ENCODE assay signal across 8 mouse cellular contexts in genomic region chr3:28780994-28781393, GRCm38 (mm10). TPM values are rescaled to one million over a fixed set of nuclear protein-coding genes. Genes with fewer than 3 reads are reported as not detected.
DNase-seq lines count a peak whose midpoint lies in the region; ATAC-seq lines count a peak whose summit lies in the region.

Gene Eif5a2, plus strand, starts transcription at chr3:28781276.

- H3K4me3 ChIP-seq in megakaryocyte, embryonic 14.5 days (replicated peaks), result peak within 1 kb of the TSS; percentile 95

- H3K36me3 ChIP-seq in megakaryocyte, embryonic 14.5 days (replicated peaks; ENCODE audit: low read length), result peaks cover 10% of the 10 kb centered on the region

- H3K27me3 ChIP-seq in megakaryocyte, embryonic 14.5 days (replicated peaks), result peaks cover 3% of the 10 kb centered on the region

- peak; percentile 94 for DNase-seq in adrenal gland, adult 2 months
- DNase-seq in embryo, embryonic 11 days, result peak; percentile 97
- DNase-seq in gastrocnemius, postnatal 25 days, result peak; percentile 92
- peak; percentile 84 to 94 for DNase-seq in left cerebral cortex, adult 9 months (ENCODE audit: low spot score in 2 of 2)
- DNase-seq in right cerebral cortex, adult 2 months (ENCODE audit: low spot score in 2 of 2), result peak; percentile 91 to 92
- DNase-seq in urinary bladder, postnatal 10 days (ENCODE audit: low spot score), result peak; percentile 61

- peak; percentile 97 for ATAC-seq in inflammation-experienced regulatory T-cells, adult 6 months

- H3K4me1 ChIP-seq in megakaryocyte, embryonic 14.5 days, result peaks cover 34% of the 10 kb centered on the region

- no peaks in the 10 kb centered on the region for H3K9me3 ChIP-seq in megakaryocyte, embryonic 14.5 days

RNA-seq across cellular contexts. Expression of gene Eif5a2, which starts in this region (rescaled TPM):
- 1 to 10 TPM; 1.7 to 1.9 TPM for total RNA-seq in adrenal gland, adult 2 months (2021)
- polyA plus RNA-seq in adrenal gland, adult 2 months (2012; rRNA removed), result 0.22 and 0.23 TPM in 2 replicates
- under 1 TPM; 0.79 to 0.83 TPM for total RNA-seq in gastrocnemius, postnatal 25 days (2021)
- 1 to 10 TPM; 4.2 to 7.2 (median 5.6) TPM for polyA plus RNA-seq in inflammation-experienced regulatory T-cells, adult 6 months (2017; shearing (Covaris generic))
- 1.2 TPM in 1 of 2 replicates, not detected in the other for polyA plus RNA-seq in megakaryocyte, embryonic 14.5 days (2012; ENCODE audit: insufficient read depth, low replicate concordance)

Comparison
In these comparisons a context has a peak if more than half of its experiments do, and no peak if none do; other contexts are left out.
1. Peak in every context shown above with its lines: DNase-seq, ATAC-seq and H3K4me3 ChIP-seq.
2. Peak in DNase-seq in gastrocnemius, postnatal 25 days; RNA of the gene not detected or under 1 TPM.